Mouse (Mus musculus) stomach, postnatal 0 days (tissue): Measurements from ENCODE around the gene Rsu1.

Source experiments
- CTCF ChIP-seq: IDR thresholded peaks from 2 replicates; pipeline ENCODE4 v1.5.1; 2016; ENCODE audit warnings: antibody characterized with exemption, low read depth, mild to moderate bottlenecking, moderate library complexity
- EP300 ChIP-seq: optimal IDR thresholded peaks from 2 replicates; pipeline ENCODE3; 2016; ENCODE audit warnings: antibody characterized with exemption

- TF ChIP-seq EP300 (no peak), CTCF (no peak)
Measured at GRCm38 (mm10) chr2:13240711-13241110, 30.5 kb downstream of the Rsu1 start.
